Mouse (Mus musculus) splenic B cell, adult 2 months (primary cell): ENCODE data around the gene Tril.

ENCODE experiments used
- DNase-seq: peaks from one replicate; pipeline ENCODE4 v3.0.0-alpha.2; 2011; ENCODE audit warnings: low read depth, low spot score
- H3K27me3 ChIP-seq: 2 replicates; pipeline ENCODE4 v1.6.1; 2012; ENCODE audit warnings: mild to moderate bottlenecking, low read length, moderate library complexity, mixed read lengths; ENCODE audit not compliant: control insufficient read depth, poor library complexity, insufficient read depth, severe bottlenecking
- H3K36me3 ChIP-seq: 2 replicates; pipeline ENCODE4 v1.6.1; 2012; ENCODE audit warnings: mild to moderate bottlenecking, low read length, moderate library complexity, mixed read lengths; ENCODE audit not compliant: control insufficient read depth, poor library complexity, insufficient read depth, severe bottlenecking

Gene Tril

DNA sequence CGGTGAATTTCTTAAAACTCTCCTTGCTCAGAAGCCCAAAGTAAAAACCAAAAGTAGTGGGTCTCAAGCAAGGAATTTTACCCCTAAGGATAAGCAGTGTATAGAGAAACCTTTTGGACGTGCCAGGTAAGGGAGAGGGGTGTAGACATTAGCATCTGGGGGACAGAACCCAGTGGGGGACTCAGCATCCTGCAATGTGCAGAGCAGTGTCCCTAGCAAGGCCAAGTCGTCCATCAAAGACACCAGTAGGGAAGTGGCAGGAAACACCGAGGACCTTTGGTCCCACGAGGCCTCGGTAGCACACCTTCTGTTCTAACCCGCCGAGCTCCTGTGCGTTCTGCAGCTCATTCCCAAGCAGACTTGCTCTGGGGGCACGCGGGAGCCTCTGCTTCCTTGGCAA, 25.6 kb downstream of the Tril start:
- no peaks in the 10 kb centered on the region for H3K27me3 ChIP-seq
- DNase-seq, result no peak
- no peaks in the 10 kb centered on the region for H3K36me3 ChIP-seq

DNA sequence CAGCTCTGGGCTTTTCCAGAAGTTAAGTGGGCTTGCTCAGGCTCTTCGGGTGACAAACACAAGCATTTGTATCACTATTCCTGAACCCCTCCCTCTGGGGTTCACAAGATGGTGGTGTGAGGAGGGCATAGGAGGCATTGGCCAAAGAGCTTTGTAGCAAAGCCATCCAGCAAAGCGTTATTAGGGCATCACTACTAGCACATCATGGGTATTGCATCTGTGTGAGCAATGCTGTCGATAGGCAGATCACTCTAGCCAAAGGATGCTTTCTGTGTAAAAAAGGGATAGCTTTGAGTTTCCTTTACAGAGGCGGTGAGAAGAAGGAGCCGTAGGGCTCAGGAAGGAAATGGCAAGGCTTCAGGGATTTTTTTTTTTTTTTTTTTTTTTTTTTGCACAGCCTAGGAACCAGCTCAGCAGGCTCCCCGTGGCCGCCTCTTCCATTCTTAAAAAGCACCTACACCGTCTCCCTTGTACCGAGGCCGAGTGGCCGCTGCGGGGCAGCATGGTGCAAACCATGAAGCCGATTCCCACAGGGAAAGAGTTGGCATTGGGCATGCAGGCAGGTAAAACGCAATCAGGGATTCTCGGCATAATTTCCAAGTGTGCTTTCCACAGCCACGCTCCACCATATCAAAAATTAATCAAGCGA, 26.2 kb downstream of the Tril start:
- Histone ChIP-seq H3K27me3 (no peaks in the 10 kb centered on the region), H3K36me3 (no peaks in the 10 kb centered on the region)
- no peak for DNase-seq

DNA sequence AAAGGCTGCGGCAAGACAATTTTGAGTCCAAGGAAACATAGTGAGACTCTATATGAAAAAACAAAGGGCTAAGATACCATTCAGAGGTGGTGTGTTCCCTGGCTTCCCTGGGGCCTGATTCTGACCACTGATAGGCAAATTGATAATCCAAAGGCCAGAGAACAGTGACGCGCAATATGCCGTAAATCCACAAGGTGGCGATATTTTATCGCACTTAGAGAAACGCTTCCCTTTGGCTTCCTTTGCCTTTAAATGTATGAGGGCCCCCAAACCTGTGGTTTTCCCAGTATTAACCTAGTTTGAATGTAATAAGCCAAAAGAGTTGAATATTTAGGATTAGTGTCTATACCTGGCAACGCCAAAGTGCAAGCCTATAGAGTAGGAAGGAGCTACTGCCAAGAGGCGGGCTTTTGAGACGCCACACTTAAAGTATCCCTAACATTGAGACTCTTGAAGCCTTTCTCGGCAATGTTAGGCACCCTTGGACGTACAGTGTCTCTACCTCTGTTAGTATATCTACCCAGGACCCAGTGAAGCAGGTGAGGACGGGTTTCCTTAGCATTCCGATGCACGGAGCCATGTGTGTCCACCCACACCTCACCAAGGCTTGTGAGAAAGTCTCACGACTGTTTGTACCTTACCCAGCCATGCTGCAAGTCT, 37.6 kb downstream of the Tril start:
- no peaks in the 10 kb centered on the region for H3K36me3 ChIP-seq
- peak; percentile 55 for DNase-seq
- no peaks in the 10 kb centered on the region for H3K27me3 ChIP-seq

DNA sequence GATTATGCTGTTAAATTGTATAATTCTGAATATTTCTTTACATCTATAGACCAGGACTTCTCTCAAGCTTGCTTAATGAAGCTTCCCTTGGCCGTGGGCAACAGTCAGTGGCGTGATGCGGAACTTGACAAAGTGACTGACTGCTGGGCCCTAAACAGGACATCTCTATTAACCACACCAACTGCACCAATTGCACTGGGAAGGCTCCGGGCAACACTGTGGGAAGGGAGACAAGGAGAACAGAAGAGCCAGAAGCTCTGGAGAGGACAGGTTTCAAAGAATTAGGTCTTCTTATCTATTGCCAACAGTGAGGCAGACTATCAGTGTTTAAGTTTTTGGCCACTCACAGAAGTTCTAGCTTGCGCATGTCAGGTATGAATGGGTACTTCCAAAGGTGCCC, 38.4 kb downstream of the Tril start:
- no peaks in the 10 kb centered on the region for H3K27me3 ChIP-seq
- DNase-seq, result no peak
- H3K36me3 ChIP-seq, result no peaks in the 10 kb centered on the region

DNA sequence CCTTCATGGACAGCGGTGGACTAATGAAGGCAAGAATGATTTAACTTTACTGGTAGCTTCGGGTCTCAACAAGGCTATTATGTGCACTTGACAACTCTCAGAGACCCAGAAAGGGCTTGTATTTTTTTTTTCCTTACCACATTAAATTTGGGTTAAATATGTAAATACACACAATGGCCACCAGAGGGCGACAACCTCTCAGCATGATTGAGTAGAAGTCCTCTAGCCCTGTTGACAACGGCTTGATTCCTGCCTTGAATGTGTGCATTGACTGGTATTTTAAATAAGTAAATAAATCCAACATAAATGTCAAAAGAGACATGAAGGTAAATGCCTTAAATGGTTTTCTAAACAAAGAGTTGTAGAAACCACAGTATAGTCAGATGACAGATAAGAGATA, 39.5 kb downstream of the Tril start:
- no peaks in the 10 kb centered on the region for H3K36me3 ChIP-seq
- DNase-seq, result peak; percentile 73
- no peaks in the 10 kb centered on the region for H3K27me3 ChIP-seq

DNA sequence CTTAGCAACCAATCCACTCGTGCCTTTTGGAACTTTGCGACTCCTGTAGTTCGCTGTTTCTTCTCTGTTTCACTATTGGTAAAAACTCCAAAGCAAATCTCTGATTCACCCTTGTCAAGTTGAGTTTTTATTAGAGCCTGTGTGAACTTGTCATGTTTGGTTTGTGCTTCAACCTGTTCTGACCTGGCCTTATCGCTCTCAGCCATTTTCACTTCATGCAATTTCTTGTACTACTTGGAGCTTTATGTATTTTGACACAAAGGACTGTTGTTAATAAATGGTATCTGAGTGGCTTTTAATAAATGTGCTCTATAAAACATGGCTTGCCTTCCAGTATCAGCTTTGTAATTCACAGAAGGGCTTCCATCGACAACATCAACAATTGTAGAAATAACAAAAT, 40.6 kb downstream of the Tril start:
- Histone ChIP-seq H3K36me3 (no peaks in the 10 kb centered on the region), H3K27me3 (no peaks in the 10 kb centered on the region)
- DNase-seq, result no peak

DNA sequence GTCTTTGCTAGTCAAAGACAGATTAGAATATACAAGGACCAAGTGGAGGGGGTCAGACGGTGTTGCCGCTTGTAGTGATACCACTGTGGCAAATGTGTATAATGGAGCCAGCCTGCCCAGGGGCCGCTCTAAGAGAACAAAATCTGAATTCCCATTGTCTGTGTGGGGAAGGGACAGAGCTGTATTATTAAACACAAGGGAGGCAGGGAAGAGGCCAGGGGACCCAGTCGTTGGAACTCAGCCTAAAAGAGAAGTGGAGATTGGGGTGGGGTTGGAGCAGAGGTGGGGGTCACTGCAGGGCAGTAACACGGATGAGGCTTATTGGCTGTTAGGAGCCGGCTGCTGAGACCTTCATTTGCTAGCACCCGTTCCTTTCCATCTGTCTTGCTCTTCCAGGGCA, 41.1 kb downstream of the Tril start:
- no peaks in the 10 kb centered on the region for H3K36me3 ChIP-seq
- H3K27me3 ChIP-seq, result no peaks in the 10 kb centered on the region
- no peak for DNase-seq

DNA sequence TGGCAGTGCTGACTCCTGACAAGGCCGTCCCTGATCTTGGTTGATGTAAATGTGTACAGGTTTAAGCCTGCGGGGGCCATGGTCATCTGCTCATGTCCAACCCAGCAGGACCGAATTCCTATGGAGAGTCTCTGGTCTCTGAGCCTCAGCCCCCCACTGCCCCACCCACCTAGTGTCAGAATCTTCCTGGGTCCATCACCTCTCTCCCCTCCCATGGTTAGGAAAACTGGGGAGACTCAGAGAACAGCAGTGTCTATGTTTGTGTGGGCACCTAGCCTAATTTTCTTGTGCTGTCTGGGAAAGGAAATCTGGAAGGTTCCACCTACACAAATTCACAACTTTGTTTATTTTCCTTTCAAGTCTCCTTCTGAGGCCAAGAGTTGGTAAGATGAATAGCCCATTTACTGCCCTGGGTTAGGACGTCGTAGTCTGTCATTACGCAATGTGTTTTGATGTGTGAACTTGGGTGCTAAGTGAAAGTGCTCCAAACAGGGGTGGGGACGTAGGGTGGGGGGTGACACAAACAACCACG, 42.1 kb downstream of the Tril start:
- no peak for DNase-seq
- no peaks in the 10 kb centered on the region for H3K27me3 ChIP-seq

DNA sequence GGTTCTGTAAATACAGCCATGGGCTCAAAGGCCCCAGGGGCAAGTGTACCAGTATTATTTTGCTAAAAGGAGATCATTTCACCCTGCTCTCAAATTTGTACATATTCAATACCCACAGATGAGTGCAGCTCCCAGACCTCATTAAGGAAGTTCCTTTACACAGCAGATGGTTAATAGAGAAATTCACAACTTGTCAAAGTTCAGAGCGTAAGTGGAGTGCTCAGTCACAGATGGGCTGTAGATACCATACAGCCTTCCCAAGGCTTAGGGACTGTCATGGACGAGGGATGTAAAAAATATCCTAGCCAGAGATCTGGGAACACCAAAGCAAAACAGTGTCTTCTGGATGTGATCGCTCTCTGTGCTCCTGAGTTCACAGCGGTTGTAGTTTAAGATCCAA, 52.4 kb downstream of the Tril start:
- Histone ChIP-seq H3K27me3 (no peaks in the 10 kb centered on the region), H3K36me3 (no peaks in the 10 kb centered on the region)
- no peak for DNase-seq

More for the DNA sequence above, 42.1 kb downstream of the Tril start:
- H3K36me3 ChIP-seq, result no peaks in the 10 kb centered on the region

DNA sequence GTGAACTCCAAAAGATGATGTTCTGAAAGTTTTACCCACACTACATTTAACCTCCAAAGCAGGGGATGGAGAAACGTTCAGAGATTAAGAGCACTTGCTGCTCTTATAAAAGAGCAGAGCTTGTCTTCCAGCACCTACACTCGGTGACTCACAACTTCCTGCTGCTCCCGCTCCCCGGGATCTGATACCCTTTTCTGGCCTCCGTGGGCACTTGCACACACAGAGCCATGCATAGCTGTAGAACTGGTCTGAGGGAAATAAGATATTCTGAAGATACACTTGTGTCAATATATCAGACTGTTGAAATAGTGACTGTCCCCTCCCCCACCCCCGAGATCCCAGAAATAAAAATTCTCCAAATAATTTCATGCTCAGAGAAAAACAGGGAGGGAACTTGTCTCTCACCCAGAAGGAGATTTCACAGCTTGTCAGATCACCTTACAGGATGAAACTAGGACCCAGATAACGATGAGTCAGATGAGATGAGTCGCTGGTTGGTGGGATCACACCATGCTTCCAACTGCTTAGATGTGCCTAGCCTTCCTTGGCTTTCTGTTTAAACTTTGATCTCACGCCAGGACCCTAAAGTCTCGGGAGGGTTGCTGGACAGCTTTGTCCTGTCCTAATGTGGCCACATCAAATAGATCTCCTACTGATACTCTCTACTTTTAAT, 54.3 kb downstream of the Tril start:
- DNase-seq, result no peak
- H3K27me3 ChIP-seq, result no peaks in the 10 kb centered on the region
- H3K36me3 ChIP-seq, result no peaks in the 10 kb centered on the region

DNA sequence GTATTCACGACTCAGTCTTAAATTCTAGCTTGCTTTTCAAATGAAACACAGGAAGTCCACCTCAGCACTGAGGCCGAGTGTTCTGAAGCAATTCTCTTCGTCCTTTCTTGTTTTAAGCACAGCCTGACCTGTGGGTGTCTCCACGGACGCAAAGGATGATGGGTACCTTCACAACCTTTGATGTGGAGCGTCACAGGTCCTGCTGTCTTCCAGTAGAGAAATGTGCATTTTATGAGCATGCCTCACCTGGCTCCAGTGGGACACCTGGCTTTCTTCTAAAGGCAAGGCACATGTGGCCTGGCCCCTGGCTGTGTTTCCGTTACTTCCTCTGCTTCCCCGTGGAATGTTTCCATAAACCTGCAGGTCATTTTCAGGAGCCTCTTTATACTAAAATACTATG, 54.9 kb downstream of the Tril start:
- Histone ChIP-seq H3K27me3 (no peaks in the 10 kb centered on the region), H3K36me3 (no peaks in the 10 kb centered on the region)
- DNase-seq, result no peak
